Mouse (Mus musculus): ENCODE data around the gene Gm21985.

DNA sequence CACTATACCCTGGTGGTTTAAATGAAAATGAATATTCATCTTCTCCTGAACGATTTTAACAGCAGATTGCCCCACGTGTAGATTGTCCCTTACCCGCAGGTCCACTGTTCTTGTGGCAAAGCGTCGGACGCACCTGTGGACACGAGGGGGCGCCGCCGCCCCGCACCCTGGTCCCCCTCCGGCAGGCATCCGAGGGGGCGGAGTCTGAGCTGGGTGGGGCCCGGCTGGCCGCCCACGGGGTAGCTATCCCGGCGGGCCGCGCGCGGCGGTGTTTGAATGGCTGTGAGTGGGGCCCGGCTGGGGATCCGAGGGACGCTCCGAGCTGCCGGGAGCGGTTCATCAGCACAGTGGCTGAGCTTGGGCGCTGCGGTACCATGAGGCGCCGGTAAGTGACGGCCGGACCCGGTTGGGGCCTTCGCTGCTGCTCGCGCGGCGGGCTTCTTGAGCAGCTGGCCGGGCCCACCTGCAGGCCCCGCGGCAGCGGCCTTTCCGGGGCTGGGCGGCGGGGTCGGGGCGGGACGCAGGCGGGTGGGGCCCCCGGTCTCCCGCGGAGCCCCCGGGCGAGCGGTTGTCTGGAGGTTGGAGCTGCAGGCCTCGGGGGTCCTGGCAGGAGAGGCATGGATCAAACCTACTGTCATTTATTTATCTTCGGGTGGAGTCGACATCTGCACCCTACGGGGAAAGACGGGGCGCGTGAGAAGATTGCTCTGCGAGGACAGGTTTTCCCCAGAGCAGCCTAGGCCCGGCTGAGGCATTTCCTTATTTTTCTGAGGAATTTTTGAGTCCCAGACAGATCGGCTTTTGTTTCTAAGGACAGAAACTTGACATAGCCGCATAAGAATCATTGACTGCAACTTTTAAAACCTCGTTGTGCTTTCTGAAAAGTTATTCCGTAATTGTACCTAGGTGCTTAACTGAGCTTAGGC, 113.1 kb downstream of the Gm21985 start, which contains the start of gene Katnbl1:
- TF ChIP-seq CTCF (IDR thresholded peaks at IDR 0.05; ENCODE audit: low read depth, low read length) (peak; percentile 78), POLR2A (IDR thresholded peaks at IDR 0.05; ENCODE audit: insufficient read depth, low read length) (no peak)
